Mouse (Mus musculus) hematopoietic stem cell, adult 5-6 weeks (primary cell): Measurements from ENCODE around the gene Hdac7. TPM values are rescaled to one million over a fixed set of nuclear protein-coding genes. Genes with fewer than 3 reads are reported as not detected.

Experiments
- ATAC-seq, 2 experiments: fragments of 125-278 bp in 1 of 2; replicated peaks in 1 of 2; 2 replicates each; pipeline ENCODE4 v1.8.0; 2016 to 2017; ENCODE audit warnings: inconsistent platforms in 2 of 2, mild to moderate bottlenecking in 2 of 2, moderate number of reproducible peaks in 2 of 2, low read depth in 1 of 2, moderate TSS enrichment in 1 of 2; ENCODE audit not compliant: low FRiP score in 2 of 2, poor library complexity in 2 of 2, severe bottlenecking in 2 of 2, insufficient read depth in 1 of 2, low TSS enrichment in 1 of 2
- total RNA-seq: library from RNA; stranded (forward); fragments of 172-1452, 232-1000 nt; gene quantifications from 2 replicates; pipeline ENCODE4 v1.2.3, GENCODE M21; 2017

The Hdac7 gene
- total RNA-seq, 1 experiment from 2014 or later = 18.9 TPM

- no peak for ATAC-seq
Measured at GRCm38 (mm10) chr15:97749397-97749796, 94.9 kb downstream of the Hdac7 start.

- no peak for ATAC-seq
Measured at GRCm38 (mm10) chr15:97748964-97749363, 95.3 kb downstream of the Hdac7 start.

- ATAC-seq = no peak
Measured at GRCm38 (mm10) chr15:97748309-97748708, 96.0 kb downstream of the Hdac7 start.

GRCm38 (mm10) chr15:97747486-97747885 is 96.8 kb downstream of the Hdac7 start:
- no peak for ATAC-seq

GRCm38 (mm10) chr15:97746748-97747147 is 97.6 kb downstream of the Hdac7 start:
- ATAC-seq = no peak

- no peak for ATAC-seq
Measured at GRCm38 (mm10) chr15:97746278-97746677, 98.0 kb downstream of the Hdac7 start.

GRCm38 (mm10) chr15:97745331-97745730 is 99.0 kb downstream of the Hdac7 start:
- ATAC-seq = no peak

- peak; percentile 49 to 55; a peak in 3 of 4 replicates for ATAC-seq
Measured at GRCm38 (mm10) chr15:97744930-97745329, 99.4 kb downstream of the Hdac7 start.

- no peak for ATAC-seq
Measured at GRCm38 (mm10) chr15:97743961-97744525, 100.3 kb downstream of the Hdac7 start.

- ATAC-seq = no peak
Measured at GRCm38 (mm10) chr15:97743210-97743609, 101.1 kb downstream of the Hdac7 start.

Other genes starting within 250 kb of the Hdac7 start
- 32.9 and 45.8 TPM in 2 replicates for gene Rpap3, start 138.7 kb downstream of the Hdac7 start, total RNA-seq
- gene Endou, start 113.2 kb downstream of the Hdac7 start, total RNA-seq = 1.4 and 3.4 TPM in 2 replicates
- gene Rapgef3, start 76.5 kb downstream of the Hdac7 start, total RNA-seq = 5.5 and 18.2 TPM in 2 replicates
- 61.1 and 68.9 TPM in 2 replicates for gene Slc48a1, start 66.0 kb downstream of the Hdac7 start, total RNA-seq
- 2.3 and 2.9 TPM in 2 replicates for gene Vdr, start 66.1 kb upstream of the Hdac7 start, total RNA-seq
- gene Tmem106c, start 119.7 kb upstream of the Hdac7 start, total RNA-seq = 36.1 and 45.1 TPM in 2 replicates
- gene Col2a1, start 160.2 kb upstream of the Hdac7 start, total RNA-seq = not detected in 2 replicates
- 38.0 and 41.3 TPM in 2 replicates for gene Pfkm, start 248.1 kb upstream of the Hdac7 start, total RNA-seq
- gene Senp1, start 249.2 kb upstream of the Hdac7 start, total RNA-seq = 58.2 and 63.0 TPM in 2 replicates